Mouse (Mus musculus): ENCODE measurements around the gene Dsp. TPM values are rescaled to one million over a fixed set of nuclear protein-coding genes. Genes with fewer than 3 reads are reported as not detected.

Dsp gene
- total RNA-seq, 2 experiments from 2014 or later = 0.03 TPM; not detected in 1

GRCm38 (mm10) chr13:38151671-38152428 is 756 bp downstream of the Dsp start:
- Histone ChIP-seq H3K27ac (no peak overlapping the region), H3K4me3 (peak overlapping the region; percentile 71)
- no peak for TF ChIP-seq CTCF (IDR thresholded peaks at IDR 0.05)
- intact Hi-C loops (cut with DNase I) = no loop called here
- no peak for DNase-seq

- no peak for TF ChIP-seq CTCF (IDR thresholded peaks at IDR 0.05)
- H3K27ac ChIP-seq = no peak overlapping the region
- intact Hi-C loops (cut with DNase I) = no loop called here
- DNase-seq = no peak
- H3K4me3 ChIP-seq = peak overlapping the region; percentile 71
These were observed 1.4 kb downstream of the Dsp start for GRCm38 (mm10) chr13:38152429-38153035.

- Histone ChIP-seq H3K4me3 (no peak overlapping the region), H3K27ac (no peak overlapping the region)
- intact Hi-C loops (cut with DNase I) = no loop called here
- TF ChIP-seq CTCF (IDR thresholded peaks at IDR 0.05) = no peak
- DNase-seq = no peak
These were observed 4.4 kb downstream of the Dsp start for GRCm38 (mm10) chr13:38155523-38155922.

GRCm38 (mm10) chr13:38157635-38158034 is 6.5 kb downstream of the Dsp start:
- intact Hi-C loops (cut with DNase I) = no loop called here
- H3K27ac ChIP-seq = no peak overlapping the region
- TF ChIP-seq CTCF (IDR thresholded peaks at IDR 0.05) = no peak
- DNase-seq = no peak
- no peak overlapping the region for H3K4me3 ChIP-seq

GRCm38 (mm10) chr13:38162002-38162401 is 10.9 kb downstream of the Dsp start:
- no peak for TF ChIP-seq CTCF (IDR thresholded peaks at IDR 0.05)
- H3K27ac ChIP-seq = no peak overlapping the region
- H3K4me3 ChIP-seq = no peak overlapping the region
- no peak for DNase-seq
- intact Hi-C loops (cut with DNase I) = no loop called here

- DNase-seq = peak; percentile 47
- no peak for TF ChIP-seq CTCF (IDR thresholded peaks at IDR 0.05)
- Histone ChIP-seq H3K27ac (no peak overlapping the region), H3K4me3 (no peak overlapping the region)
- intact Hi-C loops (cut with DNase I) = no loop called here
These were observed 11.6 kb downstream of the Dsp start for GRCm38 (mm10) chr13:38162668-38163067.

GRCm38 (mm10) chr13:38164932-38165331 is 13.8 kb downstream of the Dsp start:
- no peak overlapping the region for H3K4me3 ChIP-seq
- intact Hi-C loops (cut with DNase I) = no loop called here
- no peak for DNase-seq
- TF ChIP-seq CTCF (IDR thresholded peaks at IDR 0.05) = no peak
- H3K27ac ChIP-seq = no peak overlapping the region

- intact Hi-C loops (cut with DNase I) = no loop called here
- Histone ChIP-seq H3K4me3 (no peak overlapping the region), H3K27ac (no peak overlapping the region)
- TF ChIP-seq CTCF (IDR thresholded peaks at IDR 0.05) = no peak
- no peak for DNase-seq
These were observed 16.0 kb downstream of the Dsp start for GRCm38 (mm10) chr13:38167056-38167455.

- no peak for DNase-seq
- Histone ChIP-seq H3K27ac (no peak overlapping the region), H3K4me3 (no peak overlapping the region)
- no peak for TF ChIP-seq CTCF (IDR thresholded peaks at IDR 0.05)
- intact Hi-C loops (cut with DNase I) = no loop called here
These were observed 19.6 kb downstream of the Dsp start for GRCm38 (mm10) chr13:38170707-38171144.

GRCm38 (mm10) chr13:38193406-38193805 is 42.3 kb downstream of the Dsp start:
- intact Hi-C loops (cut with DNase I) = no loop called here
- no peak for DNase-seq
- Histone ChIP-seq H3K4me3 (no peak overlapping the region), H3K27ac (no peak overlapping the region)
- no peak for TF ChIP-seq CTCF (IDR thresholded peaks at IDR 0.05)

- no peak overlapping the region for H3K4me3 ChIP-seq
- no peak for TF ChIP-seq CTCF (IDR thresholded peaks at IDR 0.05)
- intact Hi-C loops (cut with DNase I) = loop anchor here (10.0 kb wide), 3 partner anchors 137 to 433 kb away; partner anchors contain the start of genes Bloc1s5 and Ssr1
- no peak overlapping the region for H3K27ac ChIP-seq
- no peak for DNase-seq
These were observed 50.3 kb downstream of the Dsp start for GRCm38 (mm10) chr13:38201413-38201812.

GRCm38 (mm10) chr13:38204171-38204570 is 53.1 kb downstream of the Dsp start:
- TF ChIP-seq CTCF (IDR thresholded peaks at IDR 0.05) = no peak
- H3K4me3 ChIP-seq = peak overlapping the region; percentile 84
- intact Hi-C loops (cut with DNase I) = loop anchor here (10.0 kb wide), 3 partner anchors 139 to 431 kb away; partner anchors contain the start of genes Bloc1s5 and Ssr1
- H3K27ac ChIP-seq = no peak overlapping the region
- DNase-seq = no peak

- intact Hi-C loops (cut with DNase I) = loop anchor here (10.0 kb wide), 3 partner anchors 140 to 430 kb away; partner anchors contain the start of genes Bloc1s5 and Ssr1
- H3K27ac ChIP-seq = peak within 1 kb of the TSS; percentile 85
- peak; percentile 93 for DNase-seq
- TF ChIP-seq CTCF (IDR thresholded peaks at IDR 0.05) = no peak
- peak within 1 kb of the TSS; percentile 84 for H3K4me3 ChIP-seq
These were observed 53.8 kb downstream of the Dsp start, which contains the start of gene Snrnp48 for GRCm38 (mm10) chr13:38204702-38205482. TSS of gene Snrnp48 (plus strand) at chr13:38204938.
